Mouse (Mus musculus) intestine, postnatal 0 days (tissue): ENCODE measurements around the gene Gm5728. TPM values are rescaled to one million over a fixed set of nuclear protein-coding genes. Genes with fewer than 3 reads are reported as not detected.
"Not testable (repeated sequence)": the region's sequence is repeated elsewhere in the genome, so short reads cannot be mapped to it uniquely, and the experiment has no call there.

Source experiments
- ATAC-seq: fragments of 200-750 bp; cut with Nextera tagmentation; 2 replicates; pipeline ENCODE4 v1.8.0; 2017; ENCODE audit warnings: mild to moderate bottlenecking, moderate TSS enrichment, moderate library complexity
- H3K27ac ChIP-seq: fragments of 300-500 bp; sonication (generic); 2 replicates; pipeline ENCODE4 v1.5.1; 2014; ENCODE audit warnings: mild to moderate bottlenecking, low read depth, low read length, moderate library complexity
- H3K27me3 ChIP-seq: fragments of 300-500 bp; sonication (generic); replicated peaks from 2 replicates; pipeline ENCODE4 v1.6.1; 2014; ENCODE audit warnings: low read length, mixed read lengths; ENCODE audit not compliant: control insufficient read depth, insufficient read depth
- H3K36me3 ChIP-seq: fragments of 300-500 bp; sonication (generic); 2 replicates; pipeline ENCODE4 v1.6.1; 2014; ENCODE audit warnings: mild to moderate bottlenecking, moderate library complexity; ENCODE audit not compliant: control insufficient read depth, insufficient read depth
- H3K4me1 ChIP-seq: fragments of 300-500 bp; sonication (generic); replicated peaks from 2 replicates; pipeline ENCODE4 v1.6.1; 2014; ENCODE audit warnings: antibody characterized with exemption, low read length, mixed read lengths; ENCODE audit not compliant: control insufficient read depth, insufficient read depth
- H3K4me2 ChIP-seq: fragments of 300-500 bp; sonication (generic); replicated peaks from 2 replicates; pipeline ENCODE4 v1.6.1; 2014; ENCODE audit warnings: low read depth, mild to moderate bottlenecking, moderate library complexity
- H3K4me3 ChIP-seq: fragments of 300-500 bp; sonication (generic); 2 replicates; pipeline ENCODE4 v1.5.1; 2014; ENCODE audit warnings: low read depth, low read length
- H3K9ac ChIP-seq: fragments of 300-500 bp; sonication (generic); 2 replicates; pipeline ENCODE4 v1.6.1; 2014; ENCODE audit warnings: mild to moderate bottlenecking, low read depth, low read length
- H3K9me3 ChIP-seq: fragments of 300-500 bp; sonication (generic); 2 replicates; pipeline ENCODE4 v1.6.1; 2016; ENCODE audit warnings: mixed run types; ENCODE audit not compliant: control insufficient read depth
- WGBS: fragments of 180-500 bp; shearing (Covaris S2); extraction: QIAGEN DNeasy Blood & Tissue Kit; methylation state at CpG from one replicate; pipeline ENCODE4 v1.1.7; 2014; 5-methylcytosine and 5-hydroxymethylcytosine counted together
- polyA plus RNA-seq: library from polyadenylated mRNA; unstranded; fragments of >200 nt; fragmentation: Nextera tagmentation; extraction: Ambion mirVana; gene quantifications from 2 replicates; pipeline ENCODE4 v1.2.1, GENCODE M21; 2015

Gene Gm5728
- not detected in 2 replicates for polyA plus RNA-seq

GRCm38 (mm10) chr7:20375310-20375709 is at the start of gene Gm5728:
Gene Gm5728, minus strand, starts transcription at chr7:20375410.
- no CpG with 5 or more reads among the region's 1 CpGs for WGBS
- not testable (repeated sequence) for H3K9me3 ChIP-seq, H3K27me3 ChIP-seq, H3K9ac ChIP-seq, ATAC-seq, H3K27ac ChIP-seq, H3K4me1 ChIP-seq, H3K4me2 ChIP-seq, H3K4me3 ChIP-seq, H3K36me3 ChIP-seq

- H3K4me1 ChIP-seq, H3K9me3 ChIP-seq, H3K27me3 ChIP-seq, ATAC-seq, H3K36me3 ChIP-seq, H3K27ac ChIP-seq, H3K4me2 ChIP-seq, H3K9ac ChIP-seq, H3K4me3 ChIP-seq: not testable (repeated sequence)
- WGBS, result no CpG with 5 or more reads among the region's 3 CpGs
Measured at GRCm38 (mm10) chr7:20417642-20418041, 42.4 kb upstream of the Gm5728 start, which contains the start of gene Vmn1r100. Gene Vmn1r100, plus strand, starts transcription at chr7:20417942.

GRCm38 (mm10) chr7:20333965-20334364 is 41.2 kb downstream of the Gm5728 start, which contains the start of gene Gm4133:
Gene Gm4133, minus strand, starts transcription at chr7:20334065.
- H3K4me1 ChIP-seq, H3K4me2 ChIP-seq, H3K36me3 ChIP-seq, H3K9ac ChIP-seq, H3K27me3 ChIP-seq, ATAC-seq, H3K9me3 ChIP-seq, H3K27ac ChIP-seq, H3K4me3 ChIP-seq: not testable (repeated sequence)
- no CpG with 5 or more reads among the region's 2 CpGs for WGBS

Other genes starting within 250 kb of the Gm5728 start
- not detected in 2 replicates for gene Vmn1r93, start 236.3 kb downstream of the Gm5728 start, polyA plus RNA-seq
- gene Vmn1r94, start 207.0 kb downstream of the Gm5728 start, polyA plus RNA-seq, result not detected in 2 replicates
- not detected in 2 replicates for gene Vmn1r95, start 181.7 kb downstream of the Gm5728 start, polyA plus RNA-seq
- not detected in 2 replicates for gene Gm6164, start 169.8 kb downstream of the Gm5728 start, polyA plus RNA-seq
- not detected in 2 replicates for gene Gm4498, start 141.6 kb downstream of the Gm5728 start, polyA plus RNA-seq
- not detected in 2 replicates for gene Gm5890, start 112.6 kb downstream of the Gm5728 start, polyA plus RNA-seq
- not detected in 2 replicates for gene Gm4133, start 41.3 kb downstream of the Gm5728 start, polyA plus RNA-seq
- gene Vmn1r100, start 42.5 kb upstream of the Gm5728 start, polyA plus RNA-seq, result not detected in 2 replicates
- not detected in 2 replicates for gene Vmn1r101, start 67.2 kb upstream of the Gm5728 start, polyA plus RNA-seq
- gene Gm10670, start 99.5 kb upstream of the Gm5728 start, polyA plus RNA-seq, result not detected in 2 replicates
- not detected in 2 replicates for gene Vmn1r103, start 135.1 kb upstream of the Gm5728 start, polyA plus RNA-seq
- not detected in 2 replicates for gene Vmn1r104, start 158.4 kb upstream of the Gm5728 start, polyA plus RNA-seq
- gene Gm5726, start 170.3 kb upstream of the Gm5728 start, polyA plus RNA-seq, result not detected in 2 replicates
- gene Gm4141, start 200.8 kb upstream of the Gm5728 start, polyA plus RNA-seq, result not detected in 2 replicates
- gene Gm4513, start 223.6 kb upstream of the Gm5728 start, polyA plus RNA-seq, result not detected in 2 replicates